12 mouse cellular contexts compared by ENCODE assay signal in the genomic region with DNA sequence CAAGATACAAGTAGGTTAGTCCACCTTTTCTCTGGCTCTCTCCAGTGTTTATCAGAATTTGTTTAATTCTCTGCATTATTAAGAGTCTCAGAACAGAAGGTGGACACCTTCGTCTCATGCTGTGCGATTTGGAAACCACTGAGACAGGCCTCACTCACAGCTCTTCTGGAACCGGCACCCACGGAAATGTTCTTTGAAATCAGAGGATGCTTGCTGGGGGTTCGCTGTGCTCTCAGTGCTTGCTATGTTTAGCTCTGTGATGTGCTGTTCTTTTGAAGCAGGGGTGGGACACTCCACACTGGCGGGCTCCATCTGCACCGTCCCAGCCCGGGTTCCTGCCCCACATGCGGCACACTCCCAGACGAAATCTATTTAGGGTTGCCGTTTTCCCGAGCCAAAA.
DNase-seq lines count a peak whose midpoint lies in the region.
"Had no signal": no experiment of that assay in that cellular context is flagged by ENCODE, and none has a peak within 500 bp of the region (broad histone marks: within the 10 kb centered on the region; RNA-seq: fewer than 3 reads in every experiment).

No protein-coding gene starts in this region.

- DNase-seq in right cerebral cortex, adult 18-20 months: peak; percentile 55
- no peak for DNase-seq in right cerebral cortex, postnatal 14 days
- DNase-seq in cerebellum, adult 9-10 months: peak; percentile 60
- DNase-seq in layer of hippocampus, postnatal 14 days (ENCODE audit: low spot score in 2 of 2): peak; percentile 41 to 73
- peak; percentile 59 to 75 for DNase-seq in thymus, postnatal 36 days
- DNase-seq in retina, embryonic 14.5 days (ENCODE audit: low spot score): no peak
- DNase-seq in urinary bladder, postnatal 10 days (ENCODE audit: low spot score): no peak
- DNase-seq: kidney, adult 11 months; kidney, postnatal 36 days; left cerebral cortex, postnatal 4 days; liver, embryonic 13.5 days; lung, postnatal 14 days had no signal

Comparison
In these comparisons a context has a peak if more than half of its experiments do, and no peak if none do; other contexts are left out.
1. DNase-seq: peak in right cerebral cortex, adult 18-20 months (single experiment), cerebellum, adult 9-10 months (single experiment), layer of hippocampus, postnatal 14 days (2 of 2) and thymus, postnatal 36 days (2 of 2); none in right cerebral cortex, postnatal 14 days (single experiment), retina, embryonic 14.5 days (single experiment) and urinary bladder, postnatal 10 days (single experiment).